Mouse (Mus musculus) G1E (cell line): ENCODE measurements around the gene Fam89b. TPM values are rescaled to one million over a fixed set of nuclear protein-coding genes. Genes with fewer than 3 reads are reported as not detected.

Experiments used
- ATAC-seq: 2 replicates; pipeline ENCODE4 v1.8.0; 2016; ENCODE audit warnings: mild to moderate bottlenecking; ENCODE audit not compliant: insufficient number of reproducible peaks, poor library complexity, low FRiP score, severe bottlenecking; ENCODE audit errors: extremely low read depth
- DNase-seq: peaks from one replicate; pipeline ENCODE4 v3.0.0; 2012; ENCODE audit warnings: low spot score
- H3K27me3 ChIP-seq: 2 replicates; pipeline ENCODE4 v1.6.1; 2012; ENCODE audit warnings: mild to moderate bottlenecking, low read length, inconsistent platforms; ENCODE audit not compliant: insufficient read depth
- H3K36me3 ChIP-seq: replicated peaks from 2 replicates; pipeline ENCODE3; 2012; ENCODE audit warnings: mild to moderate bottlenecking, inconsistent platforms
- H3K4me1 ChIP-seq: 2 replicates; pipeline ENCODE4 v1.6.1; 2012; ENCODE audit warnings: low read depth, low read length, inconsistent platforms, mixed read lengths; ENCODE audit not compliant: insufficient read depth
- H3K4me3 ChIP-seq: 2 replicates; pipeline ENCODE4 v1.5.1; 2012; ENCODE audit warnings: low read depth, mild to moderate bottlenecking, inconsistent platforms, low read length, moderate library complexity, mixed read lengths
- H3K9me3 ChIP-seq: replicated peaks from 2 replicates; pipeline ENCODE4 v1.6.1; 2012; ENCODE audit warnings: inconsistent platforms
- CTCF ChIP-seq: IDR thresholded peaks from 2 replicates; pipeline ENCODE4 v1.5.1; 2012; ENCODE audit warnings: low read depth, low read length, inconsistent platforms, mixed read lengths
- GATA1 ChIP-seq: IDR thresholded peaks from 2 replicates; pipeline ENCODE4 v1.6.1; 2012; ENCODE audit warnings: borderline replicate concordance, low read length, inconsistent platforms, mixed read lengths
- GATA2 ChIP-seq: IDR thresholded peaks from 2 replicates; pipeline ENCODE4 v1.6.1; 2012; ENCODE audit warnings: low read depth, low read length, inconsistent platforms, borderline replicate concordance
- POLR2AphosphoS5 ChIP-seq: IDR thresholded peaks from 2 replicates; pipeline ENCODE4 v1.6.1; 2012; ENCODE audit warnings: low read depth, low read length, inconsistent platforms; ENCODE audit not compliant: insufficient replicate concordance
- TAL1 ChIP-seq: conservative IDR thresholded peaks from 2 replicates; pipeline ENCODE4 v1.6.1; 2012; ENCODE audit warnings: low read depth, low read length, inconsistent platforms, mixed read lengths
- polyA plus RNA-seq: library from polyadenylated mRNA; stranded (reverse); fragments of >175 nt; gene quantifications from 2 replicates; pipeline ENCODE4 v1.2.3, GENCODE M21; 2012
- total RNA-seq, 2 experiments: library from RNA; stranded (forward) in 1 of 2; stranded (reverse) in 1 of 2; fragments of 200-1000 nt in 1 of 2; fragments of >200 nt in 1 of 2; fragmentation: Nextera tagmentation in 1 of 2; gene quantifications; 2 replicates each; pipeline ENCODE4 v1.2.3; 2014 to 2017

The Fam89b gene
- total and polyA plus RNA-seq, 3 experiments = 21.9 to 56.7 (median 23.4) TPM

DNA sequence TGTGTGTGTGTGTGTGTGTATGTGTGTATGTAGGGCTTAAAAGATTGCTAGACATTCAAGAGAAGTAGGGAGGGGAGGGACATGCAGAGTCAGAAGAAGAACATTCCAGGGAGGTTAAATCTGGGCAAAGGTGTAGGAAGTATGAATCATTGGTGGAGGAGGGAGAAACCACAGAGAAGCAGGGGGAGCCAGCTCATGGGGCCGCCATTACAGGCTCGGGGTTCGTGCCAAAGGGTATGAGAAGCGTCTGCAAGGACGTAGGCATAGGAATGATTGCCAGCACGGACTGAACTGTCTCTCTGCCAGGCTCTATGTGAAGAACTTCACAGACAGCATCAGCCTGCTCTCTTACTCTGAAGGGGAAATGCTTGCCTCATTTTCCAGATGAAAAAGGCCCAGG is 20.0 kb upstream of the Fam89b start:
- ATAC-seq (no peak), DNase-seq (no peak)
- peaks cover 30% of the 10 kb centered on the region for H3K4me1 ChIP-seq
- TF ChIP-seq TAL1 = no peak
- TF ChIP-seq POLR2AphosphoS5 = no peak
- no peak for TF ChIP-seq GATA2
- no peak for TF ChIP-seq GATA1
- no peaks in the 10 kb centered on the region for H3K36me3 ChIP-seq
- H3K9me3 ChIP-seq = no peaks in the 10 kb centered on the region
- H3K27me3 ChIP-seq = peaks cover 79% of the 10 kb centered on the region
- no peak overlapping the region for H3K4me3 ChIP-seq

- TF ChIP-seq POLR2AphosphoS5 = no peak
- no peak for TF ChIP-seq GATA2
- TF ChIP-seq GATA1 = no peak
- no peak for TF ChIP-seq TAL1
- no peak for TF ChIP-seq CTCF
- Histone ChIP-seq H3K4me1 (peaks cover 34% of the 10 kb centered on the region), H3K9me3 (no peaks in the 10 kb centered on the region), H3K36me3 (no peaks in the 10 kb centered on the region), H3K4me3 (no peak overlapping the region), H3K27me3 (peaks cover 92% of the 10 kb centered on the region)
- DNase-seq (no peak), ATAC-seq (no peak)
Observed at GRCm38 (mm10) chr19:5746907-5747363, 17.5 kb upstream of the Fam89b start.

DNA sequence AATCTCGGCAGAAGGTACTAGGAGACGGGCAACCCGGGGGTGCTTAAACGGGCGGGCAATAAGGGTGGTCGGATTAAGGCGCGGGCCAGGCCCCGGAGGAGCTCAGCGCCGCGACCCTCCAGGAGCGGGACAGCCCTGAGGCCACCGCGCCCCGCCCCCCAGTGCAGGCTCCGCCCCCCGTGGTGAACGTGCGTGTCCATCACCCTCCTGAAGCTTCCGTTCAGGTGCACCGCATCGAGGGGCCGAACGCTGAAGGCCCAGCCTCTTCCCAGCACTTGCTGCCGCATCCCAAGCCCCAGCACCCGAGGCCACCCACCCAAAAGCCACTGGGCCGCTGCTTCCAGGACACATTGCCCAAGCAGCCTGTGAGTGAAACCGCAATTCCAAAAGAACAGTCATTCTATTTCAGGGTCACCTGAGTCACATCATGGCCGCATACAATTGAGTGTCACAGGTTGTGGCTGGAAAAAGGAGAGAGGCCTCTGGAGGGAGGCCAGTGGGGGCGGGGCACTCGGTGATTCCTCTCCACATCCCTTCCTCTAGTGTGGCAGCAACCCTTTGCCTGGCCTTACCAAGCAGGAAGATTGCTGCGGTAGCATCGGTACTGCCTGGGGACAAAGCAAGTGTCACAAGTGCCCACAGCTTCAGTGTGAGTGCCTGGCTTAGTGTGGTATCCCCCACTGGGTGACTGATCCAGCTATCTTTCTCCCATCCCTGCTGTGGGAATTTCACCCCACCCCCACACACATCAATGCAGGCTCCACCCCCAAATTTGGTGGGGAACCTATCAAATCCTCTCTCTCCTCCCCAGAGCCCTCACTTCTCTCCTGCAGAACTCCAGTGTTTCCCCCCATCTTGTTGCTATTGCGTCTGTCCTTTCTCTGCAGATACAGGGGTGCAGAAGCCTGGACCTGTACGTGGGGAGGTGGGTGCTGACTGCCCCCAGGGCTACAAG is 16.6 kb upstream of the Fam89b start:
- no peak for TF ChIP-seq GATA2
- TF ChIP-seq GATA1 = no peak
- TF ChIP-seq POLR2AphosphoS5 = no peak
- no peak for TF ChIP-seq CTCF
- no peak for TF ChIP-seq TAL1
- peaks cover 92% of the 10 kb centered on the region for H3K27me3 ChIP-seq
- no peak for ATAC-seq
- peak overlapping the region; percentile 21; the same call in 1 of the 2 replicates for H3K4me3 ChIP-seq
- no peaks in the 10 kb centered on the region for H3K36me3 ChIP-seq
- H3K9me3 ChIP-seq = no peaks in the 10 kb centered on the region
- H3K4me1 ChIP-seq = peaks cover 26% of the 10 kb centered on the region
- DNase-seq = no peak

GRCm38 (mm10) chr19:5743576-5743975 is 14.1 kb upstream of the Fam89b start:
- Histone ChIP-seq H3K4me3 (no peak overlapping the region; the same call in 1 of the 2 replicates), H3K27me3 (peaks cover 90% of the 10 kb centered on the region), H3K9me3 (no peaks in the 10 kb centered on the region), H3K36me3 (no peaks in the 10 kb centered on the region), H3K4me1 (peaks cover 24% of the 10 kb centered on the region)
- DNase-seq = no peak
- no peak for ATAC-seq
- TF ChIP-seq GATA1 (no peak), CTCF (no peak), POLR2AphosphoS5 (no peak)

GRCm38 (mm10) chr19:5742241-5742641 is 12.8 kb upstream of the Fam89b start:
- H3K27me3 ChIP-seq = peaks cover 81% of the 10 kb centered on the region
- TF ChIP-seq CTCF = no peak
- no peak for TF ChIP-seq GATA1
- no peak for TF ChIP-seq TAL1
- no peak for TF ChIP-seq GATA2
- TF ChIP-seq POLR2AphosphoS5 = no peak
- H3K4me3 ChIP-seq = no peak overlapping the region
- ATAC-seq (no peak), DNase-seq (no peak)
- H3K9me3 ChIP-seq = no peaks in the 10 kb centered on the region
- H3K4me1 ChIP-seq = peaks cover 21% of the 10 kb centered on the region
- no peaks in the 10 kb centered on the region for H3K36me3 ChIP-seq

DNA sequence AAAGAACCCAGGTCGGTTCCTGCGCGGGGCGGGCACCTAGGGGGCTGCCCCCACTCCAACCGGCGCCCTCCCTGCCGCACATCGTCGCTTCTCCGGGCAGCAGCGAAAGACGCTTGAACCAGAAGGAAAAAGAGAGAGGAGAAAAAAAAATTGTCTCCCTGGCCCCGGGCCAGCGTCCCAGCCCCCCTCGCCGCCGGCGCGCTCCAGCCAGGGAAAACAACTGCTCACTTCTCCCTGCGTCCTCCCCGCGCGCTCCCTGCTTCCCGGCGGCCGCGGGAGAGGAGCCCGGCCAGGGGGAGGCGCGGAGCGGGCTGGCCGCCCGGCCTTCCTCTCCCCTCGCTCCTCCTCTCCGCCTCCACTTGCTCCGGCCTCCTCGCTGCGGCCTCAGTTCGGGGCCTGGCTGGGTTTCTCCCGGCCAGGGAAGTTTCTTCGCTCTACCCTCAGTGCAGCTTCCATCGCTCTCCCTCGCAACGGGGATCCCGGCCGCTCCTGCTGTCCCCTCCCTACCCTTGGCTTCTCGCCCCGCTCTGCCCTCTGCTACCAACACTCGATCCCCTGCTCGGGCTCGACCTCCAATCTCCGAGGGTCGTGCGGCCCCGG is 12.3 kb upstream of the Fam89b start:
- DNase-seq (no peak), ATAC-seq (no peak)
- Histone ChIP-seq H3K27me3 (peaks cover 81% of the 10 kb centered on the region), H3K9me3 (no peaks in the 10 kb centered on the region), H3K4me3 (no peak overlapping the region), H3K36me3 (no peaks in the 10 kb centered on the region), H3K4me1 (peaks cover 17% of the 10 kb centered on the region)
- TF ChIP-seq TAL1 = no peak
- TF ChIP-seq POLR2AphosphoS5 = no peak
- TF ChIP-seq CTCF = no peak
- TF ChIP-seq GATA1 = no peak
- TF ChIP-seq GATA2 = no peak
